Mouse (Mus musculus): Measurements from ENCODE around the gene Tmem8.
"Not testable (repeated sequence)": the region's sequence is repeated elsewhere in the genome, so short reads cannot be mapped to it uniquely, and the experiment has no call there.

Gene Tmem8

DNA sequence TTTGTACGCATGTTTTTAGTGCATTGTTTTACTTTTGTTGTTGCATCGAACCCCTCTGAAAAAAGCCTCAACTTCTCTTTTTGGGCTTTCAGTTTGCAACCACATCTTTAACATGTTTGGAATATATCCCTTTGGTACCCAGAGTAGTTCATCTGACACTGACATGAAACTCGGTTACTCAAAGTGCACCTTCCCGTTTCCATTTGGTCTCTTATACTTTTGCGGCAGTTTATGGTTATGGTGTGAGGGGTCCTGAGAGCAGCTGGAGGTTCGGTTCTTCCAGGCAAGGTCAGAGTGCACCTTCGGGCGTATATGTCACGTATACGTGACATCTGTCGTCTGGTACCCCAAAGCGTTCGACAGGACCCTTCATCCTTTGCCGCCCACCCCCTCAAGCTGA is 348 bp upstream of the Tmem8 start:
- DNase-seq: no peak

DNA sequence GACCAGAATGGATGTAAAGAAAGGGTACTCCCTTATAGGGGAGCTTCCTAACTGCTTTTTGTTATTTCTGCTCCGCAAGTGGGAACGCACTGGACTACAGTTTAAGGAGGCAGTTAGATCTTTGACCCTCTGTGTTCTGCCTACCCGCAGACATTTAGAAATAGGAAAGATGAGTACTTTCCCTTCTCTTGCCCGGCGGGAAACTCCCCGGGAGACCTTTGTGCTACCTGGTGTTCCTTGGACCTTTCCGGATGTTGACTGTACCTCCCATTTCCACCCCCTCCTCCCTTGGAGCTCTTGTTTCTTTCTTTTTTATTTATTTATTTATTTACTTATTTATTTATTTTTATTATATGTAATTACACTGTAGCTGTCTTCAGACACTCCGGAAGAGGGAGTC is 962 bp downstream of the Tmem8 start:
- no peak for DNase-seq

DNA sequence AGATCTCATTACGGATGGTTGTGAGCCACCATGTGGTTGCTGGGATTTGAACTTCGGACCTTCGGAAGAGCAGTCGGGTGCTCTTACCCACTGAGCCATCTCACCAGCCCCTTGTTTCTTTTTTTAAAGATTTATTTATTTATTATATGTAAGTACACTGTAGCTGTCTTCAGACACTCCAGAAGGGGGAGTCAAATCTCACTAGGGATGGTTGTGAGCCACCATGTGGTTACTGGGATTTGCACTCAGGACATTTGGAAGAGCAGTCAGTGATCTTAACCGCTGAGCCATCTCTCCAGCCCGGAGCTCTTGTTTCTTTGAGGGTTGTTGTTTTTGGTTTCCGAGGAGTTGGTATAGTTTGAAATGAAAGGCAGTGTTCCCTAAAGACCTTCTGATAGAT is 1.4 kb downstream of the Tmem8 start:
- not testable (repeated sequence) for DNase-seq

DNA sequence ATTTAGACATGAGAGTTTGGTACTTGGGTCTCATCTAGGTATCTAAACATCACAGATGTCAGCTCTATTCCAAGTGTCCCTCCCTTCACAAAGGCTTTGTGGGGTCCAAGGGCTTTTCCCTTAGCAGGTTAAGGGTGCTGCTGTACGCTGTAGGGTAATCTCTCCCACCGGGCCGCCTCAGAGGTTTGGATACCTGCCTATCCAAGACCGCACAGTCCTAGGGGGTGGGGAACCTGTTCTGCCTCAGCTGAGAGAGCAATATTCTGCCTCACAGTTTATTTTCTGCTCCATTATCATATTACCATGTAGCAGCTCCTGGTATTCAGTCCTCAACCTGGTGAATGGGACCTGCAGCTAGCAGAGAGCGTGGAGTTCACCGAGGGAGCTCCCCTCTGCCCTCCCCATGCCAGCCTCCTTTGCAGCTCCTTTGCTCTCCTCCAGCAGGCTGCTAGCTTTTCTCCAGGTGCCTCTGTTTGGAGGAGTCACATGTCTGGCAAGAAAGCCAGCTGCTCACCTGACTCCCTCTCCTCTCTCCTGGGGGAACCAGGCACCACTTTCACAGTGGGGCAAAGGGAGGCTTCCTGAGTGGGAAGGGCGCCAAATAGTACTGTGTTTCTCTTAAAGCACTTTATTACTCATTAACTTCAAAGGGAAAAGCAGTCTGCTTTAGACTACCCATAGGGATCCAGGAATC is 2.3 kb downstream of the Tmem8 start:
- no peak for DNase-seq

DNA sequence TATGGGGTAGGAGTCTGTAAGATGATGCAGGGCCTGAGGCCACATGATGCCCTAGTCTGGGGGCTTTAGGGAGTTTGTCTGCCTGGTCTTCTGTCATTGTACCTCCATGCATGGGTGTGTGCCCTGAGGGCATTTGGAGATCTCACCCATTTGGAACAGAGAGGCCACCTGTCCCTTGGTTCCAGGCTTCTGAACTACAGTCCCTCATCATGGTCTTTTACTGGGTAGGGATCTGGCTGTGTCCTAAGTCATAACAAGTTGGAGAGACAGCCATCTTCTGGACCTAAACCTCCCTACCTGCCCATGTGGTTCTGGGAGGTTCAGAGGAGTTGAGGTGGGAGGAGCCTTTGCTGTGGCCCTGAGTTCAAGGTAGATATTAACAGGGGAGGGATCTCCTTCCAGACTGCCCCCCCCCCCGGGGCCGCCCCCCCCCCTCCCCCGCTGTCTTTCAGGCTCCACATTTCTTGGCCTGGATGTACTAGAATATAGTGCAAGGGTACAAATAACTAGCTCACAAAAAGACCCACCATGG is 2.9 kb downstream of the Tmem8 start:
- DNase-seq: no peak

DNA sequence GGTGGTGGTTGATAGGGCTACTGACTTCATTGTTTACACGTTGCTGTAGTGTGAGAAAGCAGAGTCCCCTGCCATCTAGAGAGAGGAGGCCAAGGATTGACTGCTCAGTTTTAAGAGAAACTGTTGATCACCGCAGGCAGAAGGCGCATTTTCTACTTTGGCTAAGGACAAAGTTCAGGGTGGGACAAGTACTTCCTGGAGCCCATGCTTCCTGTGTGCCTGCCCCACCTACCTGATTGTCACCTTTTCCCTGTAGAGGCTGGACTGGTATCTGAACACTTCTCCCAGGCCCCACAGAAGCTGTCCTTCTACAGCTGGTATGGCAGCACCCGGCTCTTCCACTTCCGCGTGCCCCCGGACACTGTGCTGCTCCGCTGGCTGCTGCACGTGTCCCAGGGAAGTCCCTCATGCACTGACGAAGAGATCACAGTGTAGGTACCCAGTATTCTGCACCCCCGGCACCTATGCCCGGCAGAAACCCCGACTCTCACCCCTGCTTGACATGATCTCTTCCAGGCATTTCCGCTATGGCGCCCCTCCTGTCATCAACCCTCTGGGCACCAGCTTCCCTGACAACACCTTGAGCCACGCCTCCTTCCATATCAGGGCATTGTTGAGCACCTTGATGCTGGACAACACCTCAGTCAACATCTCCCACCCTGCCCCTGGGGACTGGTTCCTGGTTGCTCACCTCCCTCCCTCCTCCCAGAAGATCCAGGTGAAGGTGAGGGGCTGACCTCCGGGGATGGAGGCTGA is 3.6 kb downstream of the Tmem8 start:
- DNase-seq: no peak

DNA sequence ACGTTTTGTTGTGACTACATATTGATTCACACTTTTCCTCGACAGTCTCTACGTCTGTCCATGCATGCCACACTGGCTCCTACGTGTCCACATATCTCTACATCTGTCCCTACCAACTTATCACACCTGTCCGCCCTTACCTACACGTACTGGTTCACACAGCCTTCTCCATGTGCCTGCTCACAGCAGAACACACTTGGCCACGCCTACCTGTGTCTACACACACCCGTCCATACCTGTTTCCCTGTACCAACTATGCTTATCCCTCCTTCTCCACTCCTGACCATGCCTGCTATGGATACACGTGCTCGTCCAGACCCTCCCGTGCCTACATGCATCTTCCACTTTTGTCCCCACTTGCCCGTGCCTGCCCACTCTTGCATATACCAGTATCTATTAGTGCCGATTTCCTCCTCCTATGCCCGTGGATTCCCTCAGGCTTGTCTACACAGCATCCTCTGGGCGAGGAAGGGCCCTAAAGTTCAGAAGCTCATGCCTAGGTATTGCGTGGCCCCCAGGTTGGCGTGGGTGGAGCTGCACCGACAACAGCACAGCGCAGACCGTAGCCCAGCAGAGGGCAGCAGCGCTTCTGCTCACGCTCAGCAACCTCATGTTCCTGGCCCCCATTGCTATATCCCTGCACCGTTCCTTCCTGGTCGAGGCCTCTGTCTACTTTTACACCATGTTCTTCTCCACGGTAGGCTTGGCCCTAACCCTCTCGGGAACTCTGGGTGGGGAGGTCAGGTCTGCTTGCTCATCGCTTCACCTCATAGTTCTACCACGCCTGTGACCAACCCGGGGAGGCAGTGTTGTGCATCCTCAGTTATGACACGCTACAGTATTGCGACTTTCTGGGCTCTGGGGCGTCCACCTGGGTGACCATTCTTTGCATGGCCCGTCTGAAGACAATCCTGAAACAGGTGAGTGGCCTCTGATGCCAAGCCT is 6.9 kb downstream of the Tmem8 start:
- DNase-seq: peak; percentile 80

GRCm38 (mm10) chr17:26122431-26123140 is 9.5 kb downstream of the Tmem8 start:
- DNase-seq: peak; percentile 66 to 72

- peak; percentile 99 for DNase-seq
These were observed 10.2 kb downstream of the Tmem8 start, which contains the start of gene Mrpl28 for GRCm38 (mm10) chr17:26123267-26123684. TSS of gene Mrpl28 (plus strand) at chr17:26123500.

DNA sequence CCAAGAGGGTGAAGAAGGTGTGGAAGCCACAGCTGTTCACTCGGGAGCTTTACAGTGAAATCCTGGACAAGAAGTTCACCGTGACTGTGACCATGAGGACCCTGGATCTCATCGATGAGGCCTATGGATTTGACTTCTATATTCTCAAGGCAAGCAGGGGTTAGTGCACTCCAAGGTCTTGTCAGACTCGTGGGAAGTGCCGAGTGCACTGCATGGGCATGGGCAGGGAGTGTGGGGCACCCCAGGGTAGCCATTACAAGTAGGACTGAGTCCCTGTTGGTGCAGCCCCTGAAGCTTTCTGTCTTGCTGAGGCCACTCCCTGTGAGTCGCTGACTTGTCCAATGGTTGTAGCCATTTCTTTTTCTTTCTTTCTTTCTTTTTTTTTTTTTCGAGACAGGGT is 11.5 kb downstream of the Tmem8 start:
- DNase-seq: no peak

- no peak for DNase-seq
These were observed 12.1 kb downstream of the Tmem8 start for GRCm38 (mm10) chr17:26125226-26125625.

GRCm38 (mm10) chr17:26131062-26131732 is 18.1 kb downstream of the Tmem8 start:
- DNase-seq: no peak

DNA sequence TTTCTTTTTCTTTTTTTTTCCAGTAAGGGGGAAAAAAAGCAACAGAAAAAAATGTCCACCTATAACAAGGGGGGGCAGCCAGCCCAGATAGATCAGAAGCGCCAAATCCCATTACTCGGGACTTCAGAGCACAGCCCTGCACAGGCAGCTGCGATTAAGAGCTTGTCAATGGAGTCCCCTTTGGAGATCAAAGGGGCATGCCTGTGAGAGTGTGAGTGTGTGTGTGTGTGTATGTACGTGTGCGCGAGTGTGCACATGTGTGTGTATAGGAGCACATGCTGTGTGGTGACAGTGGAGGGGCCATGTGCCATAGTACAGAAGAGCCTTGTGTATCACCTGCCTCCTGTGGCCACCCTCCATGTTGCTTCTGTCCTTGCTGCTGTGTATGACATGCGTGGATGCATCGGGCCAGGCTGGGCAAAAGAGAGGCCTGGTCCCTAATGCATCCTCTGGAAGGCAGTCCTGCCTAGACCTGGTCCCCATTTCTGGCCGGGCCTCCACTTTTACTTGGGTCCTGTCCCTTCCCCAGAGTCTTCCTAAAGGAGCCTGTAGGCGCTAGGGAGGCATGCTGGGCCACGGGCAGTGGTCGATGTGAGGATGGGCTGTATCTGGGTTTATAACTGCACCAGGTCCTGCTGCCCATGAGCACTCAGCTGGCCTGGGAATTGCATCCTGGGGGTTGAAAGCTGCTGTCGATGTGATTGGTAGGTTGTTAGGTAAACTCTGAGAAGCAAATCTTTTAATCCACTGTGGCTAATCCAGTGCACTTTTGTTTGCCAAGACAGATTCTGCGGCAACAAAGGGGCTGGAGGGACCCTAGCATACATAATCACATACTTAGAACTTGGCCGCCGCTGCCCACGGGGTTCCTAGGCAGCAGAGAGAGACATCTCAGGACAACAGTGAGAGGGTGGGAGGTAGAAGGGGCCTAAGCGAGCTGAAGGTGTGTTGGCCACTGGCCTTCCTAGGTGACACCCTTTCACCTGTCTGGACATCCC is 19.1 kb downstream of the Tmem8 start:
- no peak for DNase-seq

GRCm38 (mm10) chr17:26137106-26137750 is 24.1 kb downstream of the Tmem8 start:
- DNase-seq: no peak

DNA sequence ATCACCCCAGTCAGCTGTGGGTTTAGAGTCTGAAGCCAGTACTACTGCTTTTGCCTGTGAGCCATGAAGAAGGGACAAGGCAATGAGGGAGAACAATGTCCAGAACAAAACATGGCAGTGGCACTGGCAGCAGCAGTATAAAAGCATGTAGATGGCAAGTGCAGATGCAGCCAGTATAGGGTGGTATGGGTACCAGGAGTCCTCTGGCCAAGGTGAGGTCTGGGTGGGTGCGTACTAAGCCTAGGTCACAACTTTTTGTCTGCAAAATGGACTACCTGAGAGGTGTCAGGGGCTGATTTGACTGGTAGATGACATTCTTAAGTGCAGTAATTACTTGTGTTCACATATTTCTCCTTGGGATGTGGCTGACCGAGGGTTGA is 24.6 kb downstream of the Tmem8 start:
- no peak for DNase-seq

DNA sequence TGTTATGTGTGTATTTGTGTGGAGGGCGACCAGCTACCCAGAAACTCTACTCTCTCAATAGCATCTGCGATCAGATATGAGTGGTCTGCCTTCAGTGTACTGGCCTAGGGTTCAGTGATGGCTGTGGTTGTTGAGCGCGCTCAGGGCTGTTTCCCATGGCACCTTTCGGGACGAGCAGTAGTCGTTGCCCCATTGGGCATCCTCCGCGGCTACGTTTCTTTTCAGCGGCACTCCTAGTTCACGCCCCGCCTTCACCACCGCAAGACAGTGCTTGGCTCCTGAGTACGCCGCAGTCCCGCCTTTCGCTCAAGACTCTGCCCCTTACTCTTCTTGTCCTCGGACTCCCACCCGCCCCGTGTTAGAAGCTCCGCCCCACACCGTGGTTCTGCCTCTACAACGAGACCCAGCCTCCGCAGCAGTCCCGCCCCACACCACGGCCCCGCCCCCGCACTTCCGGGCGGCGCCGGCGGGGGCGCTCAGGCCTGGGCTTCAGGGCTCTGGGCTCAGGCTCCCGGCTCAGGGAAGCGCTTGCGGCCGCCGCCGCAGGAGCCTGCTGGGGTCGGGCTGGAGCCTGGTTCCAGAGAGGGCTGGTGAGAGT is 25.2 kb downstream of the Tmem8 start, which contains the start of gene Axin1:
Gene Axin1 (plus strand): TSS at position 450 of the 598 bp plus-strand sequence.
- DNase-seq: peak; percentile 96 to 98

DNA sequence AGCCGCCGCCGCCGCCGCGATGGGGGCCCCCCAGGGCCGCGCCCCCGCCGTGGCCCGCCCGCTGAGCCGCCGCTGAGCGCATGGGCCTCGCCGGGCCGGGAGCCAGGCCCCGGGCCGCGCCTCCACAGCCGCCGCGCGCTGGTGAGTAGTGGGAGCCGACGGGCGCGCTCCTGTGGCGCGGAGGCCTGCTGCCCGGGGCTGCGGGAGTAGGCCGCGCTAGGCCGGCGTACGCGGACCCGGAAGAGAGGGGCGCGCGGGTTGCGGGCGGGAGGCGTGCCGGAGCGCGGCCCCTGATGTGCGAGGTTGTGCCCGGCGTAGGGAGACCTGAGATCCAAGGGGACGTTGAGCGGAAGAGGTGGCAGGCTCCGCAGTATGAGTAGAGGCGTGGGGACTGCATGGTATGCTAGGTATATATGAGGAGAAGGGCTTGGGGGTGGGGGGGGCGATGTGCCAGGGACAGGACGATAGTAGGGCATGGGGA is 25.8 kb downstream of the Tmem8 start:
- peak; percentile 68 to 70 for DNase-seq

DNA sequence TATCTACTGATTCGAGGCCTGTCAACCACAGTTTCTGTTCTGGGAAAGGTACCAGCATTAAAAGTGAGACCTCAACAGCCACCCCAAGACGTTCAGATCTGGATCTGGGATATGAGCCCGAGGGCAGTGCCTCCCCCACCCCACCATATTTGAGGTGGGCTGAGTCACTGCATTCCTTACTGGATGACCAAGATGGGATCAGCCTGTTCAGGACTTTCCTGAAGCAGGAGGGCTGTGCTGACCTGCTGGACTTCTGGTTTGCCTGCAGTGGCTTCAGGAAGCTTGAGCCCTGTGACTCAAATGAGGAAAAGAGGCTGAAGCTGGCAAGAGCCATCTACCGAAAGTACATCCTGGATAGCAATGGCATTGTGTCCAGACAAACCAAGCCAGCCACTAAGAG is 29.7 kb downstream of the Tmem8 start:
- no peak for DNase-seq

DNA sequence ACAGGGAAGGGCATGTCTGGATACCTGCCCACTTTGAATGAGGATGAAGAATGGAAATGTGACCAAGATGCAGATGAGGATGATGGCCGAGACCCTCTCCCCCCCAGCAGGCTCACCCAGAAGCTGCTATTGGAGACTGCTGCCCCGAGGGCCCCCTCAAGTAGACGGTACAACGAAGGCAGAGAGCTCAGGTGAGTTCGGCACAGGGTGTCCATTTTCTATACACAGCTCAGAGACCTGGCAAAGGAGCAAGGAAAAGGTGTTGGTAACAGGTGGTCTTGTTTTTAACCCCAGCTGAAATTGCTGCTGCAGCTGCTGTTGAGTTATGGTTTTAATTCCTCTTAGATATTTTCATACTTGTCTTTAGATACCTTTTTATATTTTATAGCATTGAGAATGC is 30.3 kb downstream of the Tmem8 start:
- DNase-seq: no peak
